Mouse (Mus musculus): ENCODE data around the gene Ltbp4.

Ltbp4 gene

DNA sequence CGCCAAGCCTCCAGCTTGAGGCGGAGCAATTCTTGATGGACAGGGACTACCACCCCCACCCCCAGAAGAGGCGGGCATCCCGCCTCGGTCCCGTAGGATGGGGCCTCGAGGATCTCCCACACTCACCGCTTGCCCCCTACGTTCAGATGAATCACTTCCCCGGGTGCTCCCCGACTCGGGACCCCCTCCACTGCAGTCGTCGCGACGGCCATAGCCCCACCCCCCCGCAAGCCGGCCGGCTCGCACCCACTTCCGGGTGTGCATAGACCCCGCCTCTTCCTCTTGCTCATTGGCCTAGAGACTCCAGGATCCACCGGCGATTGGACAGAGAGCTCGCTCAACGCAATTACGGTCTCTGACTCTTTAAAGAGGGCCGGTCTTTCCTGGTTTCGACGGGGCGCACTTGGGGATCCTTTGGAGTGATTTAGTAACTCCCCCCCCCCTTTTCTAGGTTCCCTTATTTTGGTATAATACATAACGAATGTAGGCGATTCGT is 18.3 kb upstream of the Ltbp4 start, which contains the start of gene Shkbp1:
TSS of gene Shkbp1 (minus strand) at position 275 of the 496 bp plus-strand sequence.
- DNase-seq (ENCODE audit: low read depth): peak; percentile 89

DNA sequence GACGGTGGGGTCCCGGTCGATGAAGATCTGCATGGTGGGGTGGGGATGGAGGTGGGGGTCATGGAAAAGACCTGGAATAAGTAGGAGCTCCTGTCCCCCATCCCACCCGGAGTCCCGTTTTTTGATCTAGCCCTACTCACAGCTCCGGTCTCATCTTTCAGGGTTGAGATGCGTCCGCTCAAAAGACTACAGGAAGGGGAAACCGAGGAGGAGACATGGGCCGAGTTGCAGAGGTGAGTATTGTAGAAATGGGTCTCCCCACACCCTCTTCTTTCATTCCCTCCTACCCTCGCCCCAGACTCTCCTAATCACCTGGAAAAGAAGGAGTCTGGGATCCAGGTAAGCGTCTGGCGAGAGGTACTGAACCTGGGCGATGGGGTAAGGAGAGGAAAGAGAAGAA is 17.8 kb upstream of the Ltbp4 start:
- no peak for DNase-seq (ENCODE audit: low read depth)

DNA sequence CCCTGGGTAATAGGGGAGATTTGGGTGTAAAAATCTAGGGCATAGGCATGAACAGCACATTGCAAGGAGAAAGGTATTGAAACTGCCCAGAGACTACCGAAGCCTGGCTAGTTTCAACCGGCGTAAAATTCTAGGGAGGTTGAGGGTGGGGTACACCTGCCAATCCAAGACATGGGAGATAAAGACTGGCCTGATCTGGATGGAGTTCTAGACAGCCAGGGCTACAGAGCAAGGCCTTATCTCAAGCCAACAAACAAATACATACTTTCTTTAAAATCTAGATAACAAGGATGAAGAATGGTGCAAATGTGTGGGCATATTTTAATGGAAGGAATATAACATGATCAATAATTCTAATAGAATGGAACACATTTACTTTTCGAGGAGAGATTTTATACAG is 17.3 kb upstream of the Ltbp4 start:
- no peak for DNase-seq (ENCODE audit: low read depth)

DNA sequence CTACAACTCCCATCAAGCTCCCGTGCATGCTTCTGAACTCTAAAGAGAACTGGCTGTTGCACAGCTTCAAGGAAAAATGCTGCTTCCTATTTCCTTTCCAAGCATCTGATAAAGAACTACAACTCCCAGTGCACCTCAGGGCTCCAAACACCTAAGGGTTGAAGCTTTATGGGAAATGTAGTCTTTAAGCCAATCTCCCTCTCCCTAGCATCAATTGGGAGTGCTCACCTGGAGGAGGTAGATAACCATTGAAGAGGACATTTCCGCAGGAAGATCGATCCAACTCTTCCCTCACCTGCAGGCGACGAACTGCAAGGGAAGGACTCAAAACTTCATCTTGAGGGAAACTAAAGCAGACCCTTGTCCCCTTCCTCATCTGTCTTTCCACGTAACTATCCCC is 16.7 kb upstream of the Ltbp4 start:
- no peak for DNase-seq (ENCODE audit: low read depth)

DNA sequence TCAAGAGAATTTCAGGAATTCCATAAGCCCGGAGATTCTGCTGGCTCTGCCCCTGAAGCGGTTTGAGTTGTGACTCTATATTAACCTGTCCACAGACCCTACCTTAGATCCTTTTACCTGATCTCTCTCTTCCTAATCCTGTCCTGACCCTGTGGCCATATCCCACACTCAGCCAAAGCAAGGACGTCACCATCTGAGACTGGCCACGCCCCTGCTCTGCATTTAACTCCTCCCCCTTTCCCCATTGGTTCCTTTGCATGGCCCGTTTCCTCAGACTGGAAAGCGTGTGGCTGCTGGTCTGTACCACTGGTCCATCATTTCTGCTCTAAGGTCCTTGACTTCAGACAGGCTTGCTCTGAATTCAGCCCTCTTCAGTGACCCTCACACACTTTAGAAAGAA is 8.0 kb upstream of the Ltbp4 start:
- no peak for DNase-seq (ENCODE audit: low read depth)

DNA sequence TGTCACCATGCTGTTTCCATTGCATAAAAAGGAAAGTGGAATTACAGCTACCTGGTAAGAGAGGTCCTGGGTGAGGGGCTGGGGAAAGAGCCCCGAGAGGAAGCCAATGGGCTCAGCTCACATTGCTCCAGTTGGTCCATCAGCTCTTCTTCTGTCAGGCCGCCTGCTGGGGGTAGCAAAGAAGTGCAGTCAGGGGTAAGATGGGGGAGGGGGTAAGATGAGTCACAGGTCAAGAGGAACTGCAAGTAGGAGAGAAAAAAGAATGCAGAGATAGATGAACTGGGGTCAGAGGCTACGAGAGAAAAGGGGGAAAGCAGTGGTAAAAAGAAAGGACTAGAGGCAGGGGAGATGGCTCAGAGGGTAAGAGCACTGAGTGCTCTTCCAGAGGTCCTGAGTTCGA is 5.1 kb upstream of the Ltbp4 start:
- DNase-seq (ENCODE audit: low read depth): no peak

DNA sequence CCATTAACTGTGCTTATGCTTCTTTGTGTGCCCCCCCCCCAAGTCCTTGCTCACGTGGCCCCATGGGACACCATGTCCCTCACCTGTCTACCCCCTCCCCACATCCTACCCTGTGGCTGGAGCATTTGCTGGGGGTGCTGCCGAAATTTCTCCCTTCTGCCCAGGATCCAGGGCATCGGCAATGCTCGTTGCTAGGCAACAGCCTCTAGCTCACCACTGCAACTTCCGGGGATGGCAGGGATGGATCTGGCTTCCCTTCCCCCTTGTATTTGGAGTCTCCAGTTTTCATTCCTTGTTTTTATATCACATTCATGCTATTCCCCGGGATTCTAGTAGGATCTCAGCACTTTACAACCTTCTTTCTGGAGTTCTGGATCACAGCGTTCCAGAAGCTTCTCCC is 2.0 kb upstream of the Ltbp4 start:
- no peak for DNase-seq (ENCODE audit: low read depth)

DNA sequence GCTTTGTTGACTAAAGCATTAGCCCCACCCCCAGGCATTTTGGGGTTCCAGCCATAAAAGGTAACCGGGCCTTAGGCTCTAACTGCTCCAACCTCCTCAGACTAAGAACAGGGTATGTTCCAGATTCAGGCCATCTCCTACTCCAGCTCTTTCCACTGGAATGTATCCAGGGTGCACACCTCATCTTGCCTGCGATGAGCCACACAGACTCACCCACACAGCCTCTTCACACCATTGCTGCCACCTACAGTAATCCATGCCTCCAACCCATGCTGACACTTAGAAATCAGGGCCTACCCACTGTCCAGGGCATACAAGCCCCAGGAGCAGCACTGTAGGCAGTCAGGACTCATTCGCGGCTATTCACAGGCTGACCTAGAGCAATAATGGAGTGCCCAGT is 1.6 kb upstream of the Ltbp4 start:
- DNase-seq (ENCODE audit: low read depth): no peak

DNA sequence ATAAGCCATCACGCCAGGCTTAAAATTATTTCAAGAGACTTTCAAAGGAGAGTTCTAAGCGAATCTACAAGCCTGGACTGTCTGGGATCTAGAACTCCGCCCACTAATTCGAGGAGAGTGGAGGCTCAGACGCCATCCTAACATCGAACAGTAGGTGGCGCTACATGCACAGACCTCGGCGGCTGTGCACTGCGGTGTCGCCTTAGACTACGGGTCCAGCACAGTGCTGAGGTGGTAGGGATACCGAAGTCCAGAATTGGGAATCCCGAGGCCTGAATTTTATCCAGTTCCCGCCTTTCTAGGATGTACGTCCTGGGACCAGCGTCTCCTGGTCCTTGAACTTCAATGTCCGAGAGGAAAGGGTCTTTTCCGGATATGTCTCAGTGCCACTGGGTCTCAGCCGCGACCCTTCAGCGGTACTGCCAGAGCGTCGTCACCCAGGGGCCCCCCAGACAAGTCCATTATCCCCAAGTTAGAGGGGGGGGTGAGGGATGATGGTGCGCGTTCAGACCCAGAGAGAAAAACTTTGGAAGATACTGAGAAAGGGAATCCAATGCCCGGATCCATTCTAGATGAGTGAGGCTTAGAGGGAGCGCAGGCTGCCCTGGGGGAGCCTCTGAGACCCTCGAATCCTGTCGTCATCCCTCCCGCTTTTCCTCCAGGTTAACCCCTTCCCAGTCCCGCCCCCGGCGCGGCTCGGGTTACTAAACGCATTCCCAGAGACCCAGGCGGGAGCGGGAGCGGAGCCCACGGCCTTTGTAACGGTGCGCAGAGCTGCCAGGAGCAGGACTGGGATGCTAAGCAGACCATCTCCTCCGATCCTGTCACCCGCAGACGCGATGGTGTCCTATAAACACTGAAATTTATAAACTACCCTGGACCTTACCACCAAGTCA is 1.3 kb downstream of the Ltbp4 start:
- DNase-seq (ENCODE audit: low read depth): peak; percentile 80

DNA sequence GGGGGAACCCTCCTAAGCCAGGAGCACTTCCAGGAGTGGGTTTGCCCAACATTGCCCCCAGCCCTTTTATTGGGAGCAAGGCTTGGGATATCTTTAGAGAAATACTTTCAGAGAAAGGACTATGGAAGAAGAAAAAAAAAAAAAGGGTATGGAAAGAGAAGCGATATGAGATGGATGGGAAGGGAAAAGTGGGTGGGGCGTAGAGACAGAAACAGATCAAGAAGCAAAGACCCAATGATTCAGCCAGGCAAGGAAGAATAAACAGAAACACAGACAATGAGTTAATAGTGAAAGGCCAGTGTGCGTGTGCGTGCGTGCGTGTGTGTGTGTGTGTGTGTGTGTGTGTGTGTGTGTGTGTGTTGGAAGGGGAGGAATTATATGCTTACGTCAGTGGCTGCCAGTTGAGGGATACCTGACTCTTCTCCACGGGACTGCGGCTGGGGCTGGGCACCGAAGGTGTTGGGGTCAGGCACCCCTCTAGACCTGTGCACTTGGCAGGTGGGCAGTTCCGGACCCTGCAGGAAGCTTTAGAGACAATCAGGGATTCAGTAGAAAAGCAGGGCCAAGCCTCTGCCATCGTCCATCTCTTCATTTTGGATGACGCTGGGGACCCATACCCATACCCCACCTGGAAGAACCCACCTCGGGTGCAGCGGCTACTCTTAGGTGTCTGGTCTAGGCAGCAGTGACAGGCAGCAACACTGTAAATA is 2.3 kb downstream of the Ltbp4 start:
- no peak for DNase-seq (ENCODE audit: low read depth)

DNA sequence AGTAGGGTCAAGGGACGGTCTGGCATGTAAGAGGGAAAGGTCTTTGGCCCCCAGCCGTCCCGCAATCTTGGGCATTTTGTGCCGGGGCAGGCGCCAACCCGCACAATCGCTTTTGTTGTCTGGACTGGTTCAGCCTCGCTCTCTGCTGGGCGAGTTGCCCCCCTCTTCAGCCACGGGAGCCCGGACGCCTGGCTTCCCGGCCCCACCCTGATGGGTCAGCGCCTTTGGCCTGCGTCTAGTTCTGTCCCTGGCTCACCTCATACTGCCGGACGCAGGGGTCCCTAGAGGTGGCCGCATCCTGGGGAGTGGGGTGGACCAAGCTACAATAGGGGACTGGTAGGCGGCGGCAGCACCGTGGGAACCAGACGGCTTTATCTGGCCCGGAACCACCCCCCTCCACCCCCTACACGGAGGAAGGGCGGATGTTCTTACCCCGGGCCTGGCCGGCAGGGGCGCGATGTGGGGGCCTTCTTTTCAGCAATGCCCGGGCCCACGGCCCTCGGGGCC is 3.0 kb downstream of the Ltbp4 start:
- no peak for DNase-seq (ENCODE audit: low read depth)

DNA sequence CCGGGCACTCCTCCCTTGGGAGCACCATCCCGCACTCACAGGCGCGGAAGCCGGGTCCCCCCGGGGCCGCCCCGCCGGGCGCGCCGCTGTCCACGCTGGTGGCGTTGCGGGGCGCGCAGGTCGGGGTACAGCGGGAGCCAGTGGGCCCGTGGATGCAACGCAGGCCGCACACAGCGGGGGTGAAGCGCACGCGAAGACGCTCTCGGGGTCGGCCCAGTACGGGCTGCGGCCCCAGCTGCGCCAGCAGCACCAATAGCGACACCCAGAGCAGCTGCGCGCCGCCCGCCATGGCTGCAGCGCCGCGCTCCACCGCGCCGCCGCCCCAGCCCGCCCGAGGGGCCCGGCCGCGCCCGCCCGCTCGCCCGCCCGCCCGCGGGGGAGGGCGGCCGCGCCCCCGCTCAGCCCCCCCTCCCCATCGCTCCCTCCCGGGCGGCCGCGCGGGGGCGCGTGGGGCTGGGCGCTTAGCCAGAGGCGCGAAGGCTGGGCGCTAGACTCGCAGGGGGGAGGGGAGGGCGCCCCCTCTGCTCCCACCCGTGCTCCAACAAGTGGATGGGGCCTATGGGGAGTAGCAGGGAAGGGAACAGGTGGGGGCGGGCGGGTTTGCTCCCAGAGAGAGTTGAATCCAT is 4.1 kb downstream of the Ltbp4 start:
- no peak for DNase-seq (ENCODE audit: low read depth)

DNA sequence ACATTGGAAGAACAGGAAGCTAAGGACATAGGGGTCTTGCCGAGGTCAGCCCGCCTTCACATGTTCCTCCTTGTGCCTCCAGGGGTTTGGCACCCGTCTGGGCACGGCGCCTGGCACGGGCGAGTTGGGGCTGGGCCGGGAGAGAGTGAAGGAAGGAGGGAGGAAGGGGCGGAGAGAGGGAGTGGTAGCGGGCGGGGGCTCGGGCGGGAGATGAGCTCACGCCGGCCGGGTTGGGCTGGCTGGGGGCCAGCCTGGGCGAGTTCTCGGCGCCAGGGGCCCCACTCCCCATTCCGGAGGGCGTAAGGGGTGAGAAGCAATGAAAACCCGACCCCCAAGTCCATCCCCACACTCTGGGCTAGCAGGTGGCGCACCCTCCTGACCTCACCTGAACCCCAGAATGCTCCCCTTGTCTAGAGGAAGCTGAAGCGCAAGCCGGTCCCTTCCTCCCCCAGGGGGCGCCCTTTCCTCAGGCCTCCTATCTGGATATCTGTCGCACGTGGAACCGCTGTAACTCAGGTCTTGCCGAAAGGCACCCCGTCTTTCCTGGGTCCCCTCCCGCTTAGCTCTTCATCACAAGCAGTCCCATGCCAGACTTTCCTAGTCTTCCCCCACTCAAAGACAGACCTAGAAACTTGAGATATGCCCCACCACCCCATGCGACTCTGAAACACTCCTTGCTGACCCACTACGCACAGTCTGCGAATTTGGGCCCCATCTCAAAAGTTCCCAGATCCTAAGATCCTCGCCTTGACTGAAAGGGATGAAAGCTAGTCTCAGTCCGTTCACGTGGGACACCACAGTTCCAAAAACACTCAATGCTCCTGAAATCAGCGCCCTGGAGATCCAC is 4.9 kb downstream of the Ltbp4 start:
- DNase-seq (ENCODE audit: low read depth): peak; percentile 80

DNA sequence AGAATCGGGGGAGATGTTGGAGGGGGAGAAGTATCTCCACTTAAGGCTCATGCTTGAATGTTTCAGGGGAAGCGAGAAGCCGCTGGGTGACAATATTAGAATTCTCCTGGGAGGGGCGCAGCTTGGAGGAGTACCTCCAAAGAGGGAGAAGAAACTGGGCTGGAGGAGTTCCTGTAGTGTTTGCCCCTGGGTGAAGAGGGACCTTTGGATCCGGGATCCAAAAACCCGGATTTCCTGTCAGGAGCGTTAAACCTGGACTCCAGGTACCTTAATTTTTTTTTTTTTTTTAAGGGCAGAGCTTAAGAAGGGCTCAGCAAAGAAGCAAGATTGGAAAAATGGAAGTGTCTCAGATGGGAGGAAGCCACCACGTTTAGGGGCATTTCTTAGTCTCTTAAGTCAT is 5.6 kb downstream of the Ltbp4 start:
- DNase-seq (ENCODE audit: low read depth): no peak

DNA sequence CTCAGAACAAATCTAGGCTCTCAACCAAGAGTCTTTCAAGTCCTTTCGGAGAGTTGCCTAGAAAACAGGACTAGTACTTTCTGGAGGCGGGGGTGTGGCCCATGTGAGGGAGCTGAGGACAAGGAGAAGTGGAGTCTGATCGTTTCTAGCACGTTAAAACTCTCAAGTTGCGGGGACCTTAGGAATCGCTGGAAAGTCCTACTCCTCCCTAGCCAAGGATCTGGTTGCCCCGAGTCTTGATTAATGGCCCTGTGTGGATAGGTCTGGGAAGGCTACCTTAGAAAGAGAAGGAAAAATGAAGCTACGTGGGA is 6.0 kb downstream of the Ltbp4 start:
- no peak for DNase-seq (ENCODE audit: low read depth)

DNA sequence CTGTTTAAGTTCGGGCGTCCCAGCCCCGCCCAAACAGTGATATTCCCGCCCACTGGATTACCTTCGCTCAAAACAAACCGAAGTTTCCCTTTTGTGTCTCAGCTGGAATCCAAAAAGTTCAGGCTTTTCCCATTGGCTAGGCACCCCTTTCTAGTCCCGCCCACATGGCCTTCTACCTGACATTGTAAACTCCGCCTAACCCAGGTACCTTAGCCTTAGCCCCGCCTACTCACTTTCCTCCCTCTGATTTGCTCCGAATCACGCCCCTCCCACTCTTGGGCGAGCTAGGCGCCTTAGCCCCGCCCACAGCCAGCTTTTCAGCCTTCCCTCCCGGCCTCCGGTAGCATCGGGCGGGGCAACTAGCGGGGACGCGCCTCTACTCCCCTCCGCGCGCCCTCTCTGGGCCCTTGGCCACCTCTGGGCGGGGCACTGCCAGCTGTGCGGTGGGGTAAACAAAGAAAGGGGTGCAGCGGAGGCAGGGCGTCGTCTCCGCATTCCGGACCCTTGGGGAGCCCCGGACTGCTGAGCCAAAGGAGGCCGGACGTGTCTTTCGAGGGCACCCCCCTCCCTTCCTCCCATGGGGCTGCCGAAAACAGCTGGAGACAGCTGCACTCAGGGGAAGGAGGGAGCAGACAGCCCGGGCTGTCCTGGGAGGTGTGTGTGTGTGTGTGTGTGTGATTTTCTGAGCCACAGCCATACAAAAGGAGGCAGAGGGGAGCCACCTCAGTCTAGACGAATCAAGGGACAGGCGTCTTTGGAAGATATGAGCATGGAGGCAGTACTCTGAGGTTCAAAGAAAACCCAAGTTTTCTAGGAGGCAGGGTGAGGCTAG is 6.6 kb downstream of the Ltbp4 start:
- peak; percentile 86 for DNase-seq (ENCODE audit: low read depth)

DNA sequence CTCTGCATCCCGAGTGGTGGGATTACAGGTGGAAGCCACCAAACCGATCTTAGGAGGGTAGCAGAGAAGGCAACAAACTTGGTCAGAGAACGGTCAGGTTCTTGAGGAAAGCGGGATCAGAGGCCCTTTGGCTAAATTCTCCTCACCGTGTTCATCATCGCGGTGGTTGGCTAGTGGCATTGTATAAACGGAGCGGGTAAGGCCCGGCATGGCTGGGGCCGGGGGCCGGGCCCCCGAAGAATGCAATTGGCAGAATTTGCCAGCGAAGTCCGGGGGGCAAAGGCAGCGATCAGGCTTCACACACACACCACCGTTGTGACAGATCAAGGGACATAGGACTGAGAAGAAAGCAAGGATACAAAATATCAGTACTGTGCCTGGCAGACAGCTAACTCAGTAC is 7.5 kb downstream of the Ltbp4 start:
- DNase-seq (ENCODE audit: low read depth): no peak

DNA sequence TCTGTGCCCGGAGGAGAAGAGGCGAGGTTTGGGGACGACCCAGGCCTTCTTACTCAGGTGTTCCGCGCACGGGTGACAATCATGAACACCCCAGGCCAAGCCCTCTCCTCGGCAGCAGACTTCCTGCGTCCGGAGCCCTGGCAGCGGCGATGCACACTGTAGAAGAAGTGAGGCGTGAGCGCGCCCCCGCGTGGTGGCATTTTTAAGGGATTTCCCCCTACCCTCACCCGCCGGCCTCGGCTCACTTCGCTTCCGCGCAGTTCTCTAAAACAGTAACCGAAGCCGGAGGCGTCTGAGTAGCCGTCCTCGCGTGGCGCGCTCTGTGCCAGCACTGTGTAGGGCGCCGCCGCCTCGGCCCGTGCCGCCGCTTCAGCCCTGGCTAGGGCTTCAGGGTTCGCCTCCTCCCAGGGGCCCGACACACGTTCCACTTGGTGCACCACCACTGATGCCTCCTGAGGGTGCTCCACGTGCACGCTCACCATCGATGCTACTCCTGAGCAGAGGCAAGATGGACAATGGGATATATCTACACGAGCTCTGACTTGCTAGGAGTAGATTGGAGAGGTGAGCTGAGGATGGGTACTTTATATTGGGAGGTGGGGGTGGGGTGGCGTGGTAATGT is 8.1 kb downstream of the Ltbp4 start:
- DNase-seq (ENCODE audit: low read depth): no peak

DNA sequence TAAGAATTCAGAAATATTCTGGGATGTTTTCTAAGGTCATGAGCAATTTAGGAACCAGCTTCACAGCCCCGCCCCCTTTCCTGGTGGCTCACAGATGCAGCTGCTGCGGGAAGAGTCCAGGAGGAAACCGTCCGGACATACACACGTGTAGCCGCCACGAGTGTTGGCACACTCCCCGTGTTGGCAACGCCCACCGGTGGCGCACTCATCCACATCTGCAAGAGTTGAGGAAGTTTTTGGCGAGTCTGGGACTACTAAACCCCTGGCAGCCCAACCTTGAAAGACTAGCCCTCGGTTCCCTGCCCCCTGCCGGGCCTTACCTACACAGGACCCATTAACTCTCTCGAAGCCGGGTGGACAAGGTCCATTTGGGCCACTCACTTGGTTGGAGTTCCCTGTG is 8.8 kb downstream of the Ltbp4 start:
- no peak for DNase-seq (ENCODE audit: low read depth)

DNA sequence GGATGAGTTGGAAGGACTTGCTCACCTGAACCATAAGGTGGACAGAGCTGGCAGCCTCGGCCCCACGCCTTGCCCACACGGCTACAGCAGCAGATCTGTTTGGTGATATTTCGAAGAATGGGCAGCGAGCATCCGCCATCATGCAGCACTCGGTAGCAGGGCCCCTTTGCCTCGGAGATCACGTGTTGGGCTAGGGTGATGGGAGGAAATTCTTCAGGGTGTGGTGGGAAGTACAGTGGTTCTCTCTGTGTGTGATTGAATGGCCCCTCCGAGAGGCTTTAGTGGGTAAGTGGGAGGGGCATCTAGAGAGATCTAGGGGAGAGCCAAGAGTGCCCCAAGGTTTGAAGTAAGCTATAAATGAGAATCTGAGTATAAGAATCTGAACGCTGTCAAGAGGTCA is 9.3 kb downstream of the Ltbp4 start:
- no peak for DNase-seq (ENCODE audit: low read depth)

DNA sequence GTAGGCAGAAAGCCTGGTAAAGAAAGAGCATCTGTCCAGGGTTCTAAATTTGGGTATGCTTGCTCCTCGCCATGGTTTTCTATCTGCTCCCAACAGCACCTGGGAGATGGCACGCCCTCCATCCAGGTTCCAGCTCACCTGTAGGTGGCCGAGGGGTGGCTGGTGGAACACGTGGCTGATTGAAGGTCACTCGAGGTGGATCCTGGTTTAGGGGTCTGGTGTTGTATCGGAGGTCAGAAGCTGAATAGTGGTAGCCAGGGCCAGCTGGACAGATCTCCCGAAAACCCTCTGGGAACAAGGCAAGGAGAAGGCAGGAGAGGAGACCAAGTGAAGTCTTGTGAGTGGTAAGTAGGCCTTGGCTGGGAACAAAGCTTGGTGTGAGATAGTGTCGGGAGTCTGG is 10.0 kb downstream of the Ltbp4 start:
- no peak for DNase-seq (ENCODE audit: low read depth)
